Mouse (Mus musculus) cerebellum, postnatal 10 days (tissue): ENCODE data around the gene Faf1.

Experiments used
- DNase-seq, 2 experiments: peaks; one replicate each; pipeline ENCODE4 v3.0.0; 2021; ENCODE audit warnings: mixed read lengths in 2 of 2

Faf1 gene

DNA sequence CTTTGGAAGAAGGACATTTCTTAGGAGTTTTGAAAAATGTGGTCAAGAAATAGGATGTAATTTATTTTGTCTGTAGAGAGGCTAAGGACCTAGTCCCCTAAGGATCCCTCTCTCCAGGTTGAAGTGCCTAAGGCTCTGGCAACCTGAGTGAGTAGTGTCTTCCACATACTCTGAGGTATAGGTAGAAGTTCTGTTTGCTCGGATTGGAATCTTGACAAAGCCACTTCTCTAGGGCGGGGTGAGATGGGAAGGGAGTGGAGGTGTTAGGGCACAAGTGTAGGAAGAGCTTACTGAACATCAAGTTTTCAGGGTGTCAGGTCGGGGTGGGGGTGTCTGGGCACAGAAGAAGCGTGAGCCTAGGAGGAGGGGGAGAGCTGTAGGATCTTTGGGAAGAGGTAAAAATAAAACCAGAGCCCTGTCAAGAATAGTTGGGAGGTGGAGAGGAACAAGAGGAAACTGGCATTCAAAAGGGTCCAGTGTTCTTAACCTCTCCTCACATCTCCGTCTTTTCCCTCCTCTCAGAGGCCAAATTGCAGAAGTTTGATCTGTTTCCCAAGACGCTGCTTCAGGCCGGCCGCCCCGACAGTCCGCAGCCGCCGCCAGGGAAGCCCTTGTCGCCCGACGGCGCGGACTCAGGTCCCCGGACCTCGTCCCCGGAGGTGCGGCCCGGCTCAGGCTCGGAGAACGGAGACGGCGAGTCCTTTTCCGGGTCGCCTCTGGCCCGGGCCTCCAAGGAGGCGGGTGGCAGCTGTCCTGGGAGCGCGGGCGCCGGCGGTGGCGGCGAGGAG lies 304.9 kb downstream of the Faf1 start:
- peak; percentile 27 to 37 for DNase-seq

GRCm38 (mm10) chr4:109981871-109982680 lies 305.7 kb downstream of the Faf1 start:
- peak; percentile 37 to 49 for DNase-seq

DNA sequence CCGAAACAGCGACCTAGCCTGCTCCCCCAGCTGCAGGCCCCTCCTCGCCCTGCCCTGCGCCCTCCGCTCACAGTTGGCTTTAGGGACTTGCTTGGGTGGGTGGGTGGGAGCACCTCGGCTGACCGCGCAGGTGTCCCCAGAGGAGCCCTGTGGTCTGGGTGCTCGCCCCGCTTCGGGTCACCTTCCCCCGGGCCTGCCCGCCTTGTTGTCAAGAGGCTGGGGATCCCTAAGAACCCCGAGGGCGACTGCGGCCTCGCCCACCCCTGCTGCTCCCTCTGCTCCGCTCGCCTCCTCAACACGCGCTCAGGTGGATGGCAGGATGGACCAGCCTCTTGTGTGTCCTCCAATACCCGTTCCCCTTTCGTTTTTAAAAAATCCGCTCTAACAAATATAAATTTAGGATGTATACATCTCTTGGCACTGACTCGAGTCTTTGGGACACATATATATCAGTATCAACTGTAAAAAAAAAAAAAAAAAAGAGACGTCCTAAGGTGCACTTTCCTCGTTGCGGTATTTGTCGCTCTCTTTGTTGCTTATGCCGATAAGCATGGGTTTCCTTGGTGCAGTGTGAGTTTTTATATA lies 306.4 kb downstream of the Faf1 start:
- peak; percentile 25 to 35 for DNase-seq

GRCm38 (mm10) chr4:109983281-109984001 lies 307.1 kb downstream of the Faf1 start:
- peak; percentile 38 to 39 for DNase-seq

- DNase-seq, result no peak
Measured at GRCm38 (mm10) chr4:109984011-109984411, 307.6 kb downstream of the Faf1 start.

- DNase-seq, result peak in 1 of 2 experiments; percentile 24
Measured at GRCm38 (mm10) chr4:109984496-109985423, 308.4 kb downstream of the Faf1 start.

DNA sequence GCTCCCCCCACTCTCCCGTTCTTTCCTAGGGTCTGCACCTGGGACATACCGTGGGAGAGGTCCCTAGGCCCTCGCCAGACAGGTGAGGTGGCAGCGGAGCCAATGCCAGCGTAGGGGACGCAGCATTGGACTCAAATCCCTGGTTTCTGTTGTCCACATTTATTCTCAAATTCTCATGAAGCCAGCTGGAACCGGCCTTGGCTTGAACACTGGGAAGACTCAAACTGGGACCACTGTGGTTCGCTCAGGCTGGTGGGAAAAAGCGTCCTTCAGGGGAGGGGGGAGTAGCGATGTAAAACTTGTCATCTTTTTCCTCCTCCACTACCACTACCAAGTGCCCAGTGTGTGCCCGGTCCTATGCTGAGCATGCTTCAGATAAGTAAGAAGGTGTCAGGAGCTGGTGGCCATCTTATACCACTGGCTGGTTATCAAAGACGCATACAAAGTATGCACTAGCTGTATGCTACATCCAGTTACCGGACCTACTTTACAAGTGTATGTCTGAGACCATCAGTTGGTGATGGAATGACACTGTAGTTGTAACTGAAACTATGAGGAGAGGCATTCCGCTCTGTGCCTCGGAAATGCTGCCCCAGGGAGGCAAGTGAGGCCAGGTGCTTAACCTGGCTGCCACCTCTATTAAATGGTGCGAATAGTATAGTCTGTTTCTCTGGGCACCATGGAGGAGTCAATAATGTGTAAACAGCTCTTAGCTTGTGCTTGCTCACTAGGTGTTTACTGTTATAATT lies 309.2 kb downstream of the Faf1 start:
- DNase-seq, result peak in 1 of 2 experiments; percentile 16

- DNase-seq, result no peak
Measured at GRCm38 (mm10) chr4:109986301-109986700, 309.9 kb downstream of the Faf1 start.

DNA sequence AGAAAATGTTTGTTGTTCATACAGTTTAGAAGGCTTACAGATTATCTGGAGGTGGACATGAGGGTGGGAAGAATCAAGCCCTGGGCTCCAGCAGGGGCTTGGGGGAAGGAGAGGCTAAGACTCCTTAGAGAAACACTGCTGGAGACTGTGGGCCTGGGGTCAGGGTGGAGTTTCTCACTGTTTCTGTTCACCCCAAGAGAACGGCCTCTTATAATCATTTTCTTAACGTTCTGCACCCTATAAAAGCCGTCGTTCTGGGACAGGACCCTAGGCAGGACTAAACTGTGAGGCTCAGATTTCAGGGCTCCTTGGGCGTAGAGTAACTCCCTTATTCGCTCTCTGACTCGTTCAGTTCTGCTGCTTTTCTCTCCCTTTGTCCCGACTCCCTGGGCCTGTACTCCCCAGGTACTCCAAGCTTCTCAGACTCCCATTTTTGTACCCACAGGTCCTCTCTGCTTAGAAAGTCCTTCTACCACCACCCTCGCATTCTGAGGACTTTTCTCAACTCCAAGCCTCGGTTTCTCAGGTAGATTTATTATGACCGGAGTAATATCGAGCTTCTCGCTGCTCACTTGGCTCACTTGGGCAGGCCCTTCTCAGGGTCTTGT lies 310.5 kb downstream of the Faf1 start:
- DNase-seq, result no peak

- no peak for DNase-seq
Measured at GRCm38 (mm10) chr4:109987560-109988362, 311.4 kb downstream of the Faf1 start.

DNA sequence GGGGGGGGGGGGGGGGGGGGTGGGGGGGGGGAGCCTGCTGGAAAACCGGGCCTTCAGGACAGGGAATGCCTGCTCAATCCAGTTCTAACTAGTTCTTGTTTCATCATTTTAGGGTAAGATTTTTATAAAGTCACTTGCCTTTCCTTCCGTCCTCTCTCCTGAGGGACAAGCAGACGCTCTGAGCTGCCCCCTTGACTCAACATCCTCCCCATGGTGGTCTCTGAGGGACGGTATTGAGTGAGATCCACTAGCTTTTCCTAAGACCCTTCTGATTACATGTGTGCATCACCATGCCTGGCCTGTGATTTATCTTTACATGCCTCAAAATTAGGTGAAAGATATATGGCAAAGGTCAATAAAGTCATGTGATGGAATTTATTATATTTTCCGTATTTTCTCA lies 312.0 kb downstream of the Faf1 start:
- no peak for DNase-seq

DNA sequence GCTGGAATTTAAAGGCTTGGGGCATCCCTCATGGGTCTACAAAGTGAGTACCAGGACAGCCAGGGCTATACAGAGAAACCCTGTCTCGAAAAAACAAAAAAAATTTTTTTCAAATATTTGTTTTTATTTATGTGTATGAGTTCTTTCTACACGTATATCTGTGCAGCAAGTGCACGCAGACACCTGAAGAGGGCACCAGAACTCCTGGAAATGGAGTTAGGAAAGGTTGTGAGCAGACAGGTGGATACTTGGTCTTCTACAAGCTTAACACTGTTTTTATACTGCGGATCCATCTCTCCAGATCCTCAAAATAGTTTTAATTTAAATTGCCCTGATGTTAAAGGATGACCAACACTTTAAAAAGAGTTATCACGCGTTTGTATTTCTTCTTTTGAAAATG lies 312.8 kb downstream of the Faf1 start:
- DNase-seq, result peak; percentile 8 to 19

DNA sequence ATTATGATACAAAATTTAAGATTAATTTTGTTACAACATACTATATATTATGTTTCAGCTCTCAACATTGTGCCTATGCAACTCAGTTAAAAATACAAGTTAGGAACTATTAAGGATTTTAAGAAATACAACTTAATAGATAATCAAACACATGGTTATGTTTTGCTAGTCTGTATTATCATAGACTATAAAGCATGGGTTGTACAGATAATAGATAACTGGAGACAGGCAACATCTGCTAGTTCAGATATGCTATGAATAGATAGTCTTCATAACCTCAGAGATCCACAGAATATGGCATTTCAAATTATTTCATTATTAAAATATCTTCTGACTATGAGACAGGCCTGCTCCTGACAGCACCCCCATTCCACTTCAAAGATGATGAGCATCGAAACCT lies 329.7 kb downstream of the Faf1 start:
- DNase-seq, result no peak
